Mouse (Mus musculus) embryonic facial prominence, embryonic 15.5 days (tissue): Measurements from ENCODE around the gene Znhit2. TPM values are rescaled to one million over a fixed set of nuclear protein-coding genes. Genes with fewer than 3 reads are reported as not detected.

Source experiments
- ATAC-seq: fragments of 200-750 bp; cut with Nextera tagmentation; 2 replicates; pipeline ENCODE4 v1.8.0; 2017; ENCODE audit warnings: low read depth, moderate TSS enrichment; ENCODE audit not compliant: insufficient number of reproducible peaks, low FRiP score, low TSS enrichment
- H3K27ac ChIP-seq: fragments of 300-500 bp; sonication (generic); replicated peaks from 2 replicates; pipeline ENCODE4 v1.5.1; 2015; ENCODE audit warnings: mild to moderate bottlenecking, inconsistent platforms
- H3K27me3 ChIP-seq: fragments of 300-500 bp; sonication (generic); 2 replicates; pipeline ENCODE4 v1.6.1; 2015; ENCODE audit warnings: inconsistent platforms
- H3K36me3 ChIP-seq: fragments of 300-500 bp; sonication (generic); 2 replicates; pipeline ENCODE4 v1.6.1; 2015; ENCODE audit warnings: mild to moderate bottlenecking, inconsistent platforms
- H3K4me1 ChIP-seq: fragments of 300-500 bp; sonication (generic); 2 replicates; pipeline ENCODE4 v1.6.1; 2015; ENCODE audit warnings: inconsistent platforms
- H3K4me2 ChIP-seq: fragments of 300-500 bp; sonication (generic); replicated peaks from 2 replicates; pipeline ENCODE4 v1.6.1; 2015; ENCODE audit warnings: mild to moderate bottlenecking, inconsistent platforms
- H3K4me3 ChIP-seq: fragments of 300-500 bp; sonication (generic); replicated peaks from 2 replicates; pipeline ENCODE4 v1.5.1; 2015; ENCODE audit warnings: mild to moderate bottlenecking, inconsistent platforms
- H3K9ac ChIP-seq: fragments of 300-500 bp; sonication (generic); 2 replicates; pipeline ENCODE4 v1.6.1; 2015; ENCODE audit warnings: inconsistent platforms
- H3K9me3 ChIP-seq: fragments of 300-500 bp; sonication (generic); replicated peaks from 2 replicates; pipeline ENCODE4 v1.6.1; 2016; ENCODE audit warnings: inconsistent platforms
- WGBS: fragments of 180-500 bp; shearing (Covaris S2); methylation state at CpG from one replicate; pipeline ENCODE4 v1.1.7; 2015; 5-methylcytosine and 5-hydroxymethylcytosine counted together
- polyA plus RNA-seq: library from polyadenylated mRNA; unstranded; fragments of >200 nt; fragmentation: Nextera tagmentation; extraction: Ambion mirVana; gene quantifications from 2 replicates; pipeline ENCODE4 v1.2.1, GENCODE M21; 2015

Gene Znhit2
- polyA plus RNA-seq, 1 experiment from 2014 or later: 41.1 TPM

DNA sequence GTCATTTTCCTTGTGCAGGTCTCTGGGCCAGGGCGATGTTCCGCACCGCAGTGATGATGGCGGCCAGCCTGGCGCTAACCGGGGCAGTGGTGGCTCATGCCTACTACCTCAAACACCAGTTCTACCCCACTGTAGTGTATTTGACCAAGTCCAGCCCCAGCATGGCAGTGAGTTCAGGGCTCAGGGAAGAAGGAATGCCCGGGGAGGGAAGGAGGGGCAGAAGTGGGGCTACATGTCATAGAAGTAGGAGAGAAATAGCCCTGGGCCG, 13.2 kb upstream of the Znhit2 start:
- Histone ChIP-seq H3K4me1 (peaks cover 20% of the 10 kb centered on the region), H3K9ac (peak overlapping the region; percentile 86), H3K27ac (peak overlapping the region; percentile 100), H3K27me3 (no peaks in the 10 kb centered on the region), H3K36me3 (peaks cover 48% of the 10 kb centered on the region), H3K4me3 (peak overlapping the region; percentile 96), H3K4me2 (peak overlapping the region; percentile 84), H3K9me3 (no peaks in the 10 kb centered on the region)
- WGBS: 77% methylated on average over 8 of the region's 8 CpGs
- ATAC-seq: no peak

- no peak for ATAC-seq
- peaks cover 20% of the 10 kb centered on the region for H3K4me1 ChIP-seq
- H3K9me3 ChIP-seq: no peaks in the 10 kb centered on the region
- H3K27me3 ChIP-seq: no peaks in the 10 kb centered on the region
- H3K27ac ChIP-seq: no peak overlapping the region
- H3K9ac ChIP-seq: no peak overlapping the region
- H3K4me2 ChIP-seq: no peak overlapping the region
- no peak overlapping the region for H3K4me3 ChIP-seq
- H3K36me3 ChIP-seq: peaks cover 58% of the 10 kb centered on the region
- 86% methylated on average over 11 of the region's 11 CpGs for WGBS
These were observed 12.1 kb upstream of the Znhit2 start for GRCm38 (mm10) chr19:6048681-6049410.

DNA sequence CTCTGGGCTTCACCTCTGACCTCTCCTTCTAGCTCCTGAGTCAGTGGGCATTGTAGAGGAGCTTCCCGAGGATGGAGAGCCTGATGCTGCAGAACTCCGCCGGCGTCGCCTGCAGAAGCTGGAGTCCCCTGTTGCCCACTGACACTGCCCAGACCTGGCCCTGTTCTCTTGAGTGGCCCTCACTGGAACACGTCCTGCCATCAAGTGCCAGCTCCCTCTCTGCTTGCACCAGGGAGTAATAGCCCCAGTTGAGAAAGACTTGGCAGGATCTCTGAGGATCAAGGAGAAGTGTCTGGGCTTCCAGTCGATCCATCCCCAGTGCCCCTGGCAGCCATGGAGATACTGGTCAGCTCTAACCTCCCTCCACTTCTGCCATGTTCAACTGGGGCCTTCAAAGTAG, 8.5 kb upstream of the Znhit2 start:
- Histone ChIP-seq H3K9ac (no peak overlapping the region), H3K9me3 (no peaks in the 10 kb centered on the region), H3K27ac (no peak overlapping the region), H3K4me2 (no peak overlapping the region), H3K4me1 (peaks cover 22% of the 10 kb centered on the region), H3K4me3 (no peak overlapping the region), H3K27me3 (no peaks in the 10 kb centered on the region), H3K36me3 (peaks cover 77% of the 10 kb centered on the region)
- 82% methylated on average over 7 of the region's 7 CpGs for WGBS
- ATAC-seq: no peak

DNA sequence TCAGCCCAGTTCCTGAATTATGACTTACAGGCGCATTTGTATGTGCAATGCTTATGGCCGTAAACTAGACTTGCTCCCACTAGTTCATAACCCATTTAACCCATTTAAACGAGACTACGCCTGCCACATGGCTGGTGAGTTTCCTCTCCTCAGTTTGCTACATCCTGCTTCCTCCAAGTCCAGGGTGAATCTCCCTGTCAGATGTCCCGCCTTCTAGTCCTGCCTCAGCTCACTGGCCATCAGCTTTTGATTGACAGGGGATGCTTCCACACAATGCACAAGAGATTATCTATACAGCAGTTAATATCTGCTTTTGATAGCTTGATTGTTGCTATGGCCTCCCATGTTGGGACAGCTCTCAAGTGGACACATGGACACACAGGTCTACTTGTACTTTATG, 6.7 kb upstream of the Znhit2 start:
- Histone ChIP-seq H3K27ac (no peak overlapping the region), H3K9ac (no peak overlapping the region), H3K4me3 (no peak overlapping the region), H3K9me3 (no peaks in the 10 kb centered on the region), H3K36me3 (peaks cover 71% of the 10 kb centered on the region), H3K4me1 (peaks cover 19% of the 10 kb centered on the region), H3K27me3 (no peaks in the 10 kb centered on the region), H3K4me2 (no peak overlapping the region)
- no peak for ATAC-seq
- 81% methylated on average over 5 of the region's 5 CpGs for WGBS

- Histone ChIP-seq H3K4me1 (peaks cover 24% of the 10 kb centered on the region), H3K9ac (peak overlapping the region; percentile 95), H3K9me3 (no peaks in the 10 kb centered on the region), H3K4me2 (peak overlapping the region; percentile 80), H3K27me3 (no peaks in the 10 kb centered on the region), H3K27ac (no peak overlapping the region), H3K4me3 (peak overlapping the region; percentile 97), H3K36me3 (peaks cover 55% of the 10 kb centered on the region)
- no peak for ATAC-seq
- 53% methylated on average over 4 of the region's 4 CpGs for WGBS
These were observed 4.3 kb upstream of the Znhit2 start for GRCm38 (mm10) chr19:6056696-6057095.

DNA sequence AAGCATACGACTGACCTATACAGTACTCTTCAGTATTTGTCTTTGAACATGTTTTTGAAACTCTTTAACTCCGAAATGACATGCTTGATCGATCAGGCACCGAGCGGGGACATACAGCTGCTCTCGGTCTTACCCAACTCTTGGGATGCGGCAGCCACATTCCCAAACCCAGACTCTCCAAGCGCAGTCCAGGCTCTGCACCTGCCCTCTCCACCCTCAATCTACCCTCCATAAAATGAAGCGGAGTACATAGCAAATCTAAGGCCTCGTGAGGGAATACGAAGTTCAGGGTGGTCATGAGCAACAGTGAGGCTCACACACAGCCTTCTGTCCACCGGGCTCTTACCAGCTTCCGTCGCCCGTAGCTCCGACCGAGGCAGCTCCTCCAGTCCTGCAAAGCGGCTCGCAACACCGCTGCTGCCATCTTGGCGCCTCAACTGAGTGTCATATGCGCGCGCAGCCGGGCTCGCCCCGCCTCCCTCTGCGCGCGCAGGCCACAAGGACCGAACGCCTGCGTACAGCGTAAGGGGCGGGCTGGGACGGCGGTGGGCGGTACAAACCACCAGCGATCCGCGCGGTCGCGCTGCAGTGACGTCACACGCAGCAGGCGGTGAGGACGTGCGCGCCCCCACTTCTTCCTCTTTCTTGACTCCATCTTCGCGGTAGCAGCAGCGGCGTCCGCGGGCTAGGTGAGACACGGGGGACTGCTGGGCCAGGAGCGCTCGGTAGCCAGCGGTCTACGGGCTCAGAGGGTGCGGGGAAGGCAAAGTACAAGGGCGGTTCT, 3.5 kb upstream of the Znhit2 start, which contains the start of the genes Mrpl49 and Fau:
TSS of gene Mrpl49 (minus strand) at position 473 of the 784 bp plus-strand sequence.
TSS of gene Fau (plus strand) at position 532 of the 784 bp plus-strand sequence.
- peak within 1 kb of the TSS; percentile 97 for H3K4me3 ChIP-seq
- H3K4me2 ChIP-seq: peak within 1 kb of the TSS; percentile 80
- peaks cover 33% of the 10 kb centered on the region for H3K4me1 ChIP-seq
- H3K27ac ChIP-seq: peak within 1 kb of the TSS; percentile 86
- under 1% methylated on average over 62 of the region's 63 CpGs for WGBS
- no peaks in the 10 kb centered on the region for H3K9me3 ChIP-seq
- peak within 1 kb of the TSS; percentile 95 for H3K9ac ChIP-seq
- peaks cover 47% of the 10 kb centered on the region for H3K36me3 ChIP-seq
- H3K27me3 ChIP-seq: no peaks in the 10 kb centered on the region
- ATAC-seq: peak; percentile 92

DNA sequence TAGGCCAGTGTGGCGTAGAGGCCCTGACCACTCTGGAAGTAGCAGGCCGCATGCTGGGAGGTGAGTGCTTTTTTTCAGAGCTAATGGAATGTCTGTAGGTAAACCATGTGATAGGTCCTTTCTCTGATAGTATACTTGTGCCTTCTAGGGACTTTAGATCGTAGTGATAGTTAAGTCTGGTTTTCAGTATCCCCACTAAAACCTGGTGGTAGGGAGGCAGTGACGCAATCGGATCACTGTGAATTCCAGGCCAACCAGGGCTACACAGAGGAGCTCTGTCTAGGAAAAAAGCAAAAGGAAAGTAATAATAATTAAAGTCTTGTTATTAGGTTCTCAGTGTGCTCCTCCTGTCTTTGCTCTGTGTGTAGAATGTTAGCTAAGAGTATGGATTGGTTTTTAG, 2.5 kb upstream of the Znhit2 start:
- Histone ChIP-seq H3K4me2 (peak overlapping the region; percentile 80), H3K4me1 (peaks cover 42% of the 10 kb centered on the region), H3K9me3 (no peaks in the 10 kb centered on the region), H3K36me3 (peaks cover 36% of the 10 kb centered on the region), H3K27me3 (no peaks in the 10 kb centered on the region), H3K27ac (peak overlapping the region; percentile 86; the same call in 1 of the 2 replicates), H3K9ac (peak overlapping the region; percentile 95), H3K4me3 (peak overlapping the region; percentile 97)
- 37% methylated on average over 5 of the region's 5 CpGs for WGBS
- ATAC-seq: no peak

DNA sequence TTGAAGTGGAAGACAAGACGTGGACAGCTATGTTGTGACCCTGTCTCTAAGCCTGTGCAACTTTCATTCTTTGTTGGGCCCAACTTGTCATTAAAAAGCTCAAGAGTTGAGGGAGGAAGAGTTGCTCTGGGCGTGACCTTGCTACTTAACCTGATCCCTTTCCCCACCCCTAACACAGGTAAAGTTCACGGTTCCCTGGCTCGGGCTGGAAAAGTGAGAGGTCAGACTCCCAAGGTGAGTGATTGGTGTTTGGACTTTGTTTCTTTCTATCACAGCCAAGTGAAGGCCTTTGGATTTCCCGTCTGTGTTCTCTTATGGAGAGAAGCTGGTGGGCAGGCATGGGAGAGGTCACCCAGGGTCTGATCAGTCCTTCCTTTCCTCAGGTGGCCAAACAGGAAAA, 2.0 kb upstream of the Znhit2 start:
- H3K4me1 ChIP-seq: peaks cover 42% of the 10 kb centered on the region
- H3K36me3 ChIP-seq: peaks cover 32% of the 10 kb centered on the region
- peak overlapping the region; percentile 97 for H3K4me3 ChIP-seq
- no peaks in the 10 kb centered on the region for H3K27me3 ChIP-seq
- H3K9me3 ChIP-seq: no peaks in the 10 kb centered on the region
- ATAC-seq: no peak
- 75% methylated on average over 5 of the region's 5 CpGs for WGBS
- 0 out of 2 replicates have a peak overlapping the region, but pooled peaks have one; percentile 86 for H3K27ac ChIP-seq
- H3K9ac ChIP-seq: peak overlapping the region; percentile 95
- peak overlapping the region; percentile 80 for H3K4me2 ChIP-seq

DNA sequence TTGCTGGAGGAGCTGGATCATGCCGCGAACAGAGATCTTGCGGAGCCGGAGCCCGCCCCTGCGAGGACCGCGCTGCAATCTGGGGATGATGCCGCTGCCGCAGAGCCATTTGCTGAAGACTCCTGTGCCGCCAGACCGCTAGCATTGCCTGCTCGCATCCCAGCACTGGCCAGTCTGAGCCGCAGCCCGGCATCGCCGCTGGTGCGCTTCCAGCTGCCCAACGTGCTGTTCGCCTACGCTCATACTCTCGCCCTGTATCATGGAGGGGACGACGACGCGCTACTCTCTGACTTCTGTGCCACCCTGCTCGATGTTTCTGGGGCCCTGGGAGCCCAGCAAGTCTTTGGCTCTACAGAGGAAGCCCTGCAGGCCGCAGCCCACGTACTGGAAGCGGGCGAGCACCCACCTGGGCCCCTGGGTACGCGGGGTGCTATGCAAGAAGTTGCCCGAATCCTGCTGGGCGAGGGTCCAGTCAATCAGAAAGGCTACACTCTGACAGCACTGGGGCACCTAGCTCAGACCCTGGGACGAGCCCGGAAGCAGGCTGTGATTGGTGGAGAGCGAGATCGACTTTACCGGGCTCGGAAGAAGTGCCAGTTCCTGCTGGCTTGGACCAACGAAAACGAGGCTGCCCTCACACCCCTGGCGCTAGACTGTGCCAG, 780 bp downstream of the Znhit2 start:
- Histone ChIP-seq H3K36me3 (peaks cover 14% of the 10 kb centered on the region), H3K9me3 (no peaks in the 10 kb centered on the region), H3K9ac (peak overlapping the region; percentile 97), H3K27ac (peak overlapping the region; percentile 96), H3K4me2 (peak overlapping the region; percentile 96), H3K27me3 (no peaks in the 10 kb centered on the region), H3K4me1 (peaks cover 41% of the 10 kb centered on the region), H3K4me3 (peak overlapping the region; percentile 86)
- WGBS: 1% methylated on average over 44 of the region's 44 CpGs
- no peak for ATAC-seq

DNA sequence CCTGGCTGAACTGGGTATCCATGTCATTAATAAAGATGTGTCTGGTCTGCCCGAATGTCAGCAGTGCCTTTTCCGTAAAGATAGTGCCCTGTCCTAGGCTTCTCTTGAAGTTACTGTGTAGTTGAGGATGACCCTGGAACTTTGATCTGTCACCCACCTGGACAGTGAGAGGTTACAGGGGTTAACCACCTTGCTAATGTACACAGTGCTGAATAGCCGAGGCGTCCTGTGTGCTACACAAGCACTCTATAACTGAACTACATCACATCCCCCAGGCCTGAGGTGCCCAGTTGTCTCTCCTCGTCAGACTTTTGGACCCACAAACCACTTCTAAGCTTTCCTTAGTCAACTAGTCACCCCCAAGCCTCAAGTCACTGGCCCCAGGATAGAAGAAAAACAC, 1.4 kb downstream of the Znhit2 start:
- no peaks in the 10 kb centered on the region for H3K27me3 ChIP-seq
- WGBS: 69% methylated on average over 5 of the region's 5 CpGs
- H3K4me3 ChIP-seq: peak overlapping the region; percentile 86
- peaks cover 44% of the 10 kb centered on the region for H3K4me1 ChIP-seq
- H3K4me2 ChIP-seq: peak overlapping the region; percentile 96
- H3K9ac ChIP-seq: peak overlapping the region; percentile 97
- H3K9me3 ChIP-seq: no peaks in the 10 kb centered on the region
- H3K36me3 ChIP-seq: peaks cover 14% of the 10 kb centered on the region
- H3K27ac ChIP-seq: peak overlapping the region; percentile 96
- no peak for ATAC-seq

DNA sequence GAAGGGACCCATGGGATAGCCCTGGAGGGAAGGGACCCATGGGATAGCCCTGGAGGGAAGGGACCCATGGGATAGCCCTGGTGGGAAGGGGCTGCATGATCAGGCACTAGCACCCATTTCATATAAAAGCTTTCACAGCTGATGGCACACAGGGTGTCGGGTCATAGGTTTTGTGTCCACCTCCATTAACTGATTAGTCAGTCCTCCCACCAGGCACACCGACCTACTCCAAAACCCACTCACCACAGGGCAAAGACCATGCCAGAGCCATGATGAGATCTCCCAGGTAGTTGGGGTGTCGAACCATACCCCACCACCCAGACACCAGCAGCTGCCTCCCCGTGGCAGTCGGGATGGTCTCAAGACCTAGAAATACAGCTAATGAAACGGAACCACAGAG, 2.1 kb downstream of the Znhit2 start:
- H3K27ac ChIP-seq: no peak overlapping the region
- H3K4me2 ChIP-seq: no peak overlapping the region
- peaks cover 51% of the 10 kb centered on the region for H3K4me1 ChIP-seq
- no peaks in the 10 kb centered on the region for H3K27me3 ChIP-seq
- ATAC-seq: no peak
- peaks cover 14% of the 10 kb centered on the region for H3K36me3 ChIP-seq
- H3K4me3 ChIP-seq: peak overlapping the region; percentile 86; the same call in 1 of the 2 replicates
- H3K9me3 ChIP-seq: no peaks in the 10 kb centered on the region
- 93% methylated on average over 6 of the region's 6 CpGs for WGBS
- H3K9ac ChIP-seq: no peak overlapping the region
